In genomic region chr14:103051159-103051769, GRCm38 (mm10) we compare ENCODE assay signal across 8 mouse cellular contexts. TPM values are rescaled to one million over a fixed set of nuclear protein-coding genes. Genes with fewer than 3 reads are reported as not detected.
DNase-seq lines count a peak whose midpoint lies in the region; ATAC-seq lines count a peak whose summit lies in the region.

No protein-coding gene starts in this region.

- no peaks in the 10 kb centered on the region for H3K27me3 ChIP-seq in hindbrain, embryonic 15.5 days

- H3K36me3 ChIP-seq in hindbrain, embryonic 15.5 days, result no peaks in the 10 kb centered on the region

- no peaks in the 10 kb centered on the region for H3K4me1 ChIP-seq in hindbrain, embryonic 15.5 days (replicated peaks)

- H3K4me2 ChIP-seq in hindbrain, embryonic 15.5 days, result no peak overlapping the region

- H3K9me3 ChIP-seq in hindbrain, embryonic 15.5 days, result no peaks in the 10 kb centered on the region

- no peak overlapping the region for H3K27ac ChIP-seq in hindbrain, embryonic 15.5 days (replicated peaks)

- H3K4me3 ChIP-seq in hindbrain, embryonic 15.5 days, result no peak overlapping the region

- no peak overlapping the region for H3K9ac ChIP-seq in hindbrain, embryonic 15.5 days

- 39% methylated on average over 8 of the region's 8 CpGs for WGBS in hindbrain, embryonic 15.5 days

- peak; percentile 64 for DNase-seq in NIH3T3 (ENCODE audit: low read depth)
- peak; percentile 52 for DNase-seq in cerebellum, adult 9-11 months
- peak; percentile 34 to 65 for DNase-seq in frontal cortex, postnatal 14 days (ENCODE audit: low spot score in 2 of 2)
- DNase-seq in layer of hippocampus, postnatal 25 days (ENCODE audit: extremely low spot score in 1 of 2, low spot score in 1 of 2), result peak; percentile 48 to 77
- DNase-seq in lung, postnatal 36 days, result peak; percentile 93
- DNase-seq in retina, postnatal 7 days (ENCODE audit: low read depth, low spot score), result peak; percentile 33
- DNase-seq in thymus, postnatal 4 days, result peak; percentile 93

- ATAC-seq in hindbrain, embryonic 15.5 days (ENCODE audit: low FRiP score, low read depth), result peak; percentile 72; the same call in 1 of the 2 replicates

RNA-seq across cellular contexts. Expression of gene Acod1, which starts 4.5 kb away (rescaled TPM):
- 0.20 TPM in 1 of 2 replicates, not detected in the other for polyA plus RNA-seq in hindbrain, embryonic 15.5 days (2015; fragmentation: Nextera tagmentation; extraction: Ambion mirVana)
- total RNA-seq in layer of hippocampus, postnatal 25 days (2021), result under 1 TPM in 1 of 2 experiments, not detected in 1; 0.10 TPM

RNA-seq across cellular contexts. Expression of gene Cln5, which starts 18.8 kb away (rescaled TPM):
- polyA plus RNA-seq in hindbrain, embryonic 15.5 days (2015; fragmentation: Nextera tagmentation; extraction: Ambion mirVana), result 13.6 and 13.7 TPM in 2 replicates
- total RNA-seq in layer of hippocampus, postnatal 25 days (2021), result 10 to 100 TPM in 1 of 2 experiments, 1 to 10 TPM in 1; 9.6 to 10.3 TPM

RNA-seq across cellular contexts. Expression of gene Fbxl3, which starts 48.1 kb away (rescaled TPM):
- polyA plus RNA-seq in hindbrain, embryonic 15.5 days (2015; fragmentation: Nextera tagmentation; extraction: Ambion mirVana), result 21.5 and 23.0 TPM in 2 replicates
- 10 to 100 TPM; 87.7 to 93.2 TPM for total RNA-seq in layer of hippocampus, postnatal 25 days (2021)

Comparison
In these comparisons a context has a peak if more than half of its experiments do, and no peak if none do; other contexts are left out.
1. DNase-seq: peak in every context shown above with its lines; median percentile 93 in lung, postnatal 36 days; 93 in thymus, postnatal 4 days; 64 in NIH3T3; 62 in layer of hippocampus, postnatal 25 days; 52 in cerebellum, adult 9-11 months; 50 in frontal cortex, postnatal 14 days; 33 in retina, postnatal 7 days.